Mouse (Mus musculus): ENCODE measurements around the gene Calm3. TPM values are rescaled to one million over a fixed set of nuclear protein-coding genes. Genes with fewer than 3 reads are reported as not detected.

The Calm3 gene
- total and polyA plus RNA-seq, 2 experiments from 2014 or later: 107 to 342 TPM

- ATAC-seq (ENCODE audit: insufficient read depth, low read depth): no peak
- WGBS: 89% methylated on average over 32 of the region's 32 CpGs
- H3K36me3 ChIP-seq (replicated peaks; ENCODE audit: control insufficient read depth, insufficient read depth, low read length): peaks cover 61% of the 10 kb centered on the region
- H3K4me1 ChIP-seq (ENCODE audit: control insufficient read depth, insufficient read depth): peaks cover 19% of the 10 kb centered on the region; the same call in 1 of the 2 replicates
- TF ChIP-seq CTCF (IDR thresholded peaks at IDR 0.05; ENCODE audit: low read depth) (no peak), EP300 (IDR thresholded peaks at IDR 0.05; ENCODE audit: low read depth) (no peak)
- no peak overlapping the region for H3K4me3 ChIP-seq (ENCODE audit: low read depth, low read length)
- H3K27ac ChIP-seq (ENCODE audit: low read depth): no peak overlapping the region
- 0 out of 2 replicates have a peak, but pooled peaks cover 3% of the 10 kb centered on the region for H3K27me3 ChIP-seq (ENCODE audit: control insufficient read depth, insufficient read depth, low read length)
- H3K4me2 ChIP-seq (ENCODE audit: low read depth, low read length): no peak overlapping the region
- no peak overlapping the region for H3K9ac ChIP-seq (replicated peaks; ENCODE audit: low read depth, low read length)
- no peaks in the 10 kb centered on the region for H3K9me3 ChIP-seq (replicated peaks; ENCODE audit: control insufficient read depth, low read length)
- no peak for DNase-seq (ENCODE audit: low spot score)
These were observed 8.2 kb downstream of the Calm3 start for GRCm38 (mm10) chr7:16915461-16916340.

DNA sequence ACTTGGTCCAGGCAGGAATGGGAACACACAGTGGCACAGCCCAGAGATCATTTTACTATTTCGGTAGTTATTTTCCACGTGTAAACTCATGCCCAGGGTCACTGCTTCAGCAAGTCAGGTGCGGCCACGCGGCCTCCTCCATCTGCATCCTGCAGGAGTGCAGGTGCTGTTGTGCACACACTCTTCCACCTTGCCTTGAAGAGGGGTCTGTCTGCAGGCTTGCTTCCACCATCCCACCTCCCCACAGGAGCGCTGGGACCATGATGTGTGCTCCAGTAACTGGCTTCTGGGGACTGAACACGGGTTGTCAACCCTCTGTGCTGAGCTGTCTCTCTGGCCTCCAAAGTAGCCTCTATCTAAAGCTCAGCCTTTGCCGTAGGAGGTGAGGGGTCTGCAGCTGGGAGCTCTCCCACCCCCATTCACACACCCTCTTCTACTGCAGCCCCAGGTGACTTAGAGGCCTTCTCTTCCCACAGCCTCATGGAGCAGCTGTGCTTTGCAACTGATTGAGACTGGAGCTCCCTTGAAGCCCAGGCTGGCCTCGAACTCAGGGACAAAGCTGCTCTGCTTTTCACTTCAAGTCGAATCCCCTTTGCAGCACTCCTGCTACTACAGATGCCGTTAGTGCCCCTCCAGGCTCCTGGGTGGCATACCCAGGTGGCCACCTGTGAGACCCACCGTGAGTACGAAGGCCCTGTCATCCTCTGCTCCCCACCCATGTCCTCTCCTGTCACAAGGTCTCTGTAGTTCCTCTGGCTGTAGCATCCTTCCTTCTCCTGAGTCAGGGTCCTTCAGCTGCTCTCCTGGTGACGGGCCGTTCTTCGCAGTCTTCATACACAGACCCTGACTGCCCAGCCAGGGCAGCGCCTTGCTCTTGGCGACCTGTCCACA is 9.2 kb downstream of the Calm3 start:
- no peak overlapping the region for H3K4me2 ChIP-seq (ENCODE audit: low read depth, low read length)
- no peak for ATAC-seq (ENCODE audit: insufficient read depth, low read depth)
- no peak for TF ChIP-seq EP300 (IDR thresholded peaks at IDR 0.05; ENCODE audit: low read depth)
- TF ChIP-seq CTCF (IDR thresholded peaks at IDR 0.05; ENCODE audit: low read depth): no peak
- peaks cover 54% of the 10 kb centered on the region for H3K36me3 ChIP-seq (replicated peaks; ENCODE audit: control insufficient read depth, insufficient read depth, low read length)
- no peak overlapping the region for H3K4me3 ChIP-seq (ENCODE audit: low read depth, low read length)
- H3K27me3 ChIP-seq (ENCODE audit: control insufficient read depth, insufficient read depth, low read length): 0 out of 2 replicates have a peak, but pooled peaks cover 8% of the 10 kb centered on the region
- H3K9me3 ChIP-seq (replicated peaks; ENCODE audit: control insufficient read depth, low read length): no peaks in the 10 kb centered on the region
- peaks cover 11% of the 10 kb centered on the region; the same call in 1 of the 2 replicates for H3K4me1 ChIP-seq (ENCODE audit: control insufficient read depth, insufficient read depth)
- 83% methylated on average over 18 of the region's 18 CpGs for WGBS
- no peak overlapping the region for H3K9ac ChIP-seq (replicated peaks; ENCODE audit: low read depth, low read length)
- DNase-seq (ENCODE audit: low spot score): no peak
- H3K27ac ChIP-seq (ENCODE audit: low read depth): no peak overlapping the region

- H3K27ac ChIP-seq (ENCODE audit: low read depth): no peak overlapping the region
- ATAC-seq (ENCODE audit: insufficient read depth, low read depth): peak; percentile 67
- 31% methylated on average over 10 of the region's 10 CpGs for WGBS
- H3K4me2 ChIP-seq (ENCODE audit: low read depth, low read length): no peak overlapping the region
- no peak overlapping the region for H3K4me3 ChIP-seq (ENCODE audit: low read depth, low read length)
- H3K9me3 ChIP-seq (replicated peaks; ENCODE audit: control insufficient read depth, low read length): no peaks in the 10 kb centered on the region
- peaks cover 48% of the 10 kb centered on the region for H3K36me3 ChIP-seq (replicated peaks; ENCODE audit: control insufficient read depth, insufficient read depth, low read length)
- DNase-seq (ENCODE audit: low spot score): peak; percentile 66
- 0 out of 2 replicates have a peak, but pooled peaks cover 8% of the 10 kb centered on the region for H3K27me3 ChIP-seq (ENCODE audit: control insufficient read depth, insufficient read depth, low read length)
- peak; percentile 91 for TF ChIP-seq CTCF (IDR thresholded peaks at IDR 0.05; ENCODE audit: low read depth)
- TF ChIP-seq EP300 (IDR thresholded peaks at IDR 0.05; ENCODE audit: low read depth): no peak
- H3K4me1 ChIP-seq (ENCODE audit: control insufficient read depth, insufficient read depth): peaks cover 8% of the 10 kb centered on the region; the same call in 1 of the 2 replicates
- no peak overlapping the region for H3K9ac ChIP-seq (replicated peaks; ENCODE audit: low read depth, low read length)
These were observed 10.0 kb downstream of the Calm3 start for GRCm38 (mm10) chr7:16913806-16914452.

GRCm38 (mm10) chr7:16912360-16912759 is 11.6 kb downstream of the Calm3 start:
- DNase-seq (ENCODE audit: low spot score): no peak
- no peak overlapping the region for H3K9ac ChIP-seq (replicated peaks; ENCODE audit: low read depth, low read length)

GRCm38 (mm10) chr7:16911904-16912303 is 12.0 kb downstream of the Calm3 start:
- H3K4me1 ChIP-seq (ENCODE audit: control insufficient read depth, insufficient read depth): peaks cover 20% of the 10 kb centered on the region
- no peaks in the 10 kb centered on the region for H3K9me3 ChIP-seq (replicated peaks; ENCODE audit: control insufficient read depth, low read length)
- TF ChIP-seq EP300 (IDR thresholded peaks at IDR 0.05; ENCODE audit: low read depth): no peak
- no peak for TF ChIP-seq CTCF (IDR thresholded peaks at IDR 0.05; ENCODE audit: low read depth)
- H3K27me3 ChIP-seq (ENCODE audit: control insufficient read depth, insufficient read depth, low read length): peaks cover 12% of the 10 kb centered on the region
- DNase-seq (ENCODE audit: low spot score) (no peak), ATAC-seq (ENCODE audit: insufficient read depth, low read depth) (no peak)
- no peak overlapping the region for H3K4me3 ChIP-seq (ENCODE audit: low read depth, low read length)
- peaks cover 28% of the 10 kb centered on the region for H3K36me3 ChIP-seq (replicated peaks; ENCODE audit: control insufficient read depth, insufficient read depth, low read length)
- 90% methylated on average over 3 of the region's 3 CpGs for WGBS
- no peak overlapping the region for H3K27ac ChIP-seq (ENCODE audit: low read depth)
- no peak overlapping the region for H3K9ac ChIP-seq (replicated peaks; ENCODE audit: low read depth, low read length)
- H3K4me2 ChIP-seq (ENCODE audit: low read depth, low read length): no peak overlapping the region

More at GRCm38 (mm10) chr7:16912360-16912759, 11.6 kb downstream of the Calm3 start:
- no peak overlapping the region for H3K27ac ChIP-seq (ENCODE audit: low read depth)
- ATAC-seq (ENCODE audit: insufficient read depth, low read depth): no peak
- H3K4me3 ChIP-seq (ENCODE audit: low read depth, low read length): no peak overlapping the region
- no peak overlapping the region for H3K4me2 ChIP-seq (ENCODE audit: low read depth, low read length)
- TF ChIP-seq EP300 (IDR thresholded peaks at IDR 0.05; ENCODE audit: low read depth) (no peak), CTCF (IDR thresholded peaks at IDR 0.05; ENCODE audit: low read depth) (no peak)
- H3K36me3 ChIP-seq (replicated peaks; ENCODE audit: control insufficient read depth, insufficient read depth, low read length): peaks cover 33% of the 10 kb centered on the region
- 80% methylated on average over 6 of the region's 6 CpGs for WGBS
- H3K4me1 ChIP-seq (ENCODE audit: control insufficient read depth, insufficient read depth): peaks cover 19% of the 10 kb centered on the region
- peaks cover 12% of the 10 kb centered on the region; the same call in 1 of the 2 replicates for H3K27me3 ChIP-seq (ENCODE audit: control insufficient read depth, insufficient read depth, low read length)
- no peaks in the 10 kb centered on the region for H3K9me3 ChIP-seq (replicated peaks; ENCODE audit: control insufficient read depth, low read length)

Measured in heart, postnatal 0 days (tissue).